Mouse (Mus musculus) kidney, postnatal 4 days (tissue): ENCODE results near the gene Golph3.
"Not testable (repeated sequence)": the region's sequence is repeated elsewhere in the genome, so short reads cannot be mapped to it uniquely, and the experiment has no call there.

ENCODE experiments used
- DNase-seq, 2 experiments: peaks; one replicate each; pipeline ENCODE4 v3.0.0; 2021; ENCODE audit warnings: mixed read lengths in 2 of 2

Golph3 gene

GRCm38 (mm10) chr15:12360519-12361212 lies 39.4 kb downstream of the Golph3 start:
- DNase-seq = no peak

- no peak for DNase-seq
Measured at GRCm38 (mm10) chr15:12362001-12362700, 40.9 kb downstream of the Golph3 start.

DNA sequence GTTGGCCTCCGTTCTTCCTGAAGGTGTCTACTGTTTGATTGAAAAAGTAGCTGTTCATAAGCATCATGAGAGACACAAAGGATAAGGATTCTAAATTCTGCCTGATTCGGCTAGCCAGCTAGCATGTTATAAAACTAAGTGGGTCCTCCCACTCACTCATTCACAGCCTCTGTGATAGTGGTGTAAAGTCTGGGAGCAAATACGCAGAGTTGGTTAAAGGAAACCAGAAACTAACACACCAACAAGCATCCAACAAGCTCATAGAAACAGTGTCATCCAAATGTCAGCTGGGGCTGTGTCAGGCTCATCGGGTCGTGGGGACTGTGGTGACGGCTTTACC lies 41.4 kb downstream of the Golph3 start:
- no peak for DNase-seq

DNA sequence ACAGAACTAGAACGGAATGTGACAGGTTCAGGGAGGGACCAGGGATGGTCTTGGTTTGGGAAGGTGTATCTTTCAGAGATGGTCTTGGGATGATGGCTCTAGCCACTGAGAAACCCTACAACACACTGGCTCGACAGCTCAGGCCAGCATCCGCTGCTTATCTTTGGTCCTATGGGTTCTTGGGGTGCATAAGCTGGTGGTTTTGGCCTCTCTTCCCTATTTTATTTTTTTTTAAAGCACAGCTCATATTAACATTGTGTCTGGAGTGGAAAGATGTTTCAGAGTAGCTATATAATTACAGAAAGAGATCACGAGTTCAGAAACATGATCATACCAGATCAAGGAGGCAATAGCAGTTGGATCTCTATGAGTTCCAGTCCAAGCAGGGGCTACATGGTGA lies 42.8 kb downstream of the Golph3 start:
- DNase-seq = no peak

GRCm38 (mm10) chr15:12365416-12366071 lies 44.3 kb downstream of the Golph3 start:
- no peak for DNase-seq

- DNase-seq = peak in 1 of 2 experiments; percentile 18
Measured at GRCm38 (mm10) chr15:12366072-12366469, 44.8 kb downstream of the Golph3 start.

DNA sequence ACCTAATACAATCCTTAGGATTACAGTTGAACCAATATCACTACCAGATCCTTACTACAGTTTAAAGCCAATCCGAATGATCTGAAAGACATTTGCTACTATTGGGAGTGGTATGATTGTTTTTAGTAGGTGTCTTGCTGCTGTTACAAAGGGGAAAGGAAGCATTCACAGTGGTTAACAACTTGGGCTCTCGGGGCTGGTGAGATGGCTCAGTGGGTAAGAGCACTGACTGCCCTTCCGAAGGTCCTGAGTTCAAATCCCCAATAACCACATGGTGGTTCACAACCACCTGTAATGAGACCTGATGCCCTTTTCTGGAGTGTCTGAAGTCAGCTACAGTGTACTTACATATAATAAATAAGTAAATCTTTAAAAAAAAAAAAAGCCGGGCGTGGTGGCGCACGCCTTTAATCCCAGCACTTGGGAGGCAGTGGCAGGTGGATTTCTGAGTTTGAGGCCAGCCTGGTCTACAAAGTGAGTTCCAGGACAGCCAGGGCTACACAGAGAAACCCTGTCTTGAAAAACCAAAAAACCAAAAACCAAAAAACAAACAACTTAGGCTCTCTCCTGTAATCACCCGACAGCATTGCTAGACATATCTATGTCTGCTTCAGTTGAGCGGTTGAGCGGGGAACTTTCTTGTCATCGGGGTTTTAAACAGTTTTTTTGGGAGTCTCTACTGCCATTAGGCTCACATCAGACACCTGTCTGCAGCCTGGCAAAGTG lies 45.5 kb downstream of the Golph3 start:
- DNase-seq = not testable (repeated sequence)

- peak in 1 of 2 experiments; percentile 48 for DNase-seq
Measured at GRCm38 (mm10) chr15:12367306-12368080, 46.2 kb downstream of the Golph3 start.

- DNase-seq = no peak
Measured at GRCm38 (mm10) chr15:12368357-12368756, 47.1 kb downstream of the Golph3 start.

DNA sequence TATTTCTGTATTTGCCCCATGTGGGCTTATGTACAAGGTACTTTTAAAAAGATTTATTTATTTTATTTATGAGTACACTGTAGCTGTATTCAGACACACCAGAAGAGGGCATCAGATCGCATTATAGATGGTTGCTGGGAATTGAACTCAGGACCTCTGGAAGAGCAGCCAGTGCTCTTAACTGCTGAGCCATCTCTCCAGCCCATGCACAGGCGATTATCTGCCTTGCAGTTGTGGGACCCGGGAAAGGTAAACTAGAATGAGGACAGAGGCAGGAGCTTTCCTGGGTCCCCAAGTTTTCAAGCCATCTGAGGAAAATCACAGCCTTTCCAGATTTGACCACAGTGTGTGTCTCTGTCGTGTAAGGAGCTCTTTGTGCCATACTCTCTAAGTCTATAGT lies 47.6 kb downstream of the Golph3 start:
- DNase-seq = no peak

- no peak for DNase-seq
Measured at GRCm38 (mm10) chr15:12370096-12370495, 48.8 kb downstream of the Golph3 start.

DNA sequence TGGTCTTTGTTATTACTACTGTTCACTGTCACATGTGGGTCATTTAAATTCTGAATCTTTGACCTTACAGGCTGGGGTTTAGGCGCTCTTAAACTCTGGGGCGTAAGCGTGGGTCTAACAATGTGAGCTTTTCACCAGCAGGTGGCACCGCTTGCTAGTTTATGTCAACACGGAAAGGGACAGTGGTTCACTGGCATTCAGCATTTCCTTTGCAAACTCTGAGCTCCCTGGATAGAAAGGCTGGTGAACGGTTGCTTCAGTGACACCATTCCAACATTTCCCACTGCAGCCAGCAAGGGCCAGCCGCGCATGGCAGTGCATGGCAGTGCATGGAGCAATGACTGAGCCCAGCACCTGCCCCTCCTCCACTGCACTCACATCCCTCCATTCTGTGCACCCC lies 49.9 kb downstream of the Golph3 start:
- DNase-seq = peak; percentile 83 to 87

GRCm38 (mm10) chr15:12373496-12373895 lies 52.2 kb downstream of the Golph3 start:
- peak in 1 of 2 experiments; percentile 49 for DNase-seq

- DNase-seq = peak; percentile 45 to 67
Measured at GRCm38 (mm10) chr15:12373918-12374317, 52.7 kb downstream of the Golph3 start.

- DNase-seq = peak in 1 of 2 experiments; percentile 33
Measured at GRCm38 (mm10) chr15:12374916-12375315, 53.7 kb downstream of the Golph3 start.

DNA sequence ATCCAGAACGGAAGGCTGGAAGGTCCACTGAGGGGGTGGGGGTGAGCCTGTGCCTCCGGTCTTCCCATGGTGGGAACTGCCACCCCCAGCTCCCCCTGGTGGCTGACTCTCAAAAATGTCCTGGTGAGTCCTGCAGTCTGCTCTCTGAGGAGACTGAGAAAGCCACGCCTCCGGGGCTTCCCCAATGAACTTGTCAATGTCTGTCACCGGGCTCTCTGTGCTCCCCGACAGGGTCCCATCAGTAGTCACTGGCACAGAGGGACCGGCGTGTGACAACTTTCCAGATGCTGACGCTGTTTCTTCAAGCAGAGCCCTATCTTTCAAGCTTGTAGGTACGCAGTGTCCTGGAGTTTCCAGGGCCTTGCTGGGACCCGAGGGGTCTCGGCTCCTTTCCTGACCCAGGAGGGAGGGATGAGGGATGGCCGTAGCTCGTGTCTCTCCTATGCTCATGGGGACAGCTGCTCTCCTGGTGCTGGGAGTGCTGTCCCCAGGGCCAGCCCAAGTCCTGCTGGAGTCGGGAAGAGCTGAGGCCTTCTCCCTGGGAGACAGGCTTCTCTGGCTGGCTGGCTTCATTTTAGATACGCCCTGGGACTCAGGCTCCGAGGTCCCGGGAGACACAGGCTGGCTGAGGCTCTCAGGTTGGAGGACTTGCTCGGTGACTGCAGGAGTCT lies 54.5 kb downstream of the Golph3 start:
- peak; percentile 94 to 96 for DNase-seq

DNA sequence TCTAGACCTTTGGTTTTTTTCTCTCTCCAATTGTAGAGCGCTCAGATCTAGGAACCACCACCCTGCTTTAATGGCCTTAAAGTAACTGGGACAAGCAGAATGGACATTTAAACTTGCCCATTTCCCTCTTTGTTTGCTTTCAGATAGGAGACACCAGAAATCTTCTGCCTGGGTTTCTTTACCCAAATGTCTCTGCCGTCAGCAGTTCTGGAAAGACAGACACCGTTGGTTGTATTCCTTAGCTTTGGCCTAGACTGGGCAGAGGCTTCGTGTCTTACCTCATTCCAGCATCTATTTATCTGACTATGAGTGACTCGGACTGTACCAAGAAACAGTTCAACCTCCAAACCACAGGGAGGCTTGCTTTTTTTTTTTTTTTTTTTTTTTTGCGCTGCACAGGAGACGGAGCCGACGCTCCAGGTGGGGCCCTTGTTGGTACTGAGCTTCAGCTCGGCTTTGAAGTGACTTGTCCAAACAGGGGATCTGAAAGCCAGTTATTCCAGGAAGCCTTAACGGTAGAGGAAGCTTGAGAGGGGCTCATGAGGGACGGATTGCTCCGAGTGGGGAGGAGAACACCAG lies 55.3 kb downstream of the Golph3 start:
- DNase-seq = no peak

GRCm38 (mm10) chr15:12377800-12378199 lies 56.5 kb downstream of the Golph3 start:
- peak; percentile 39 to 48 for DNase-seq

GRCm38 (mm10) chr15:12380057-12380456 lies 58.8 kb downstream of the Golph3 start:
- no peak for DNase-seq

GRCm38 (mm10) chr15:12380548-12380947 lies 59.3 kb downstream of the Golph3 start:
- peak; percentile 69 to 75 for DNase-seq

DNA sequence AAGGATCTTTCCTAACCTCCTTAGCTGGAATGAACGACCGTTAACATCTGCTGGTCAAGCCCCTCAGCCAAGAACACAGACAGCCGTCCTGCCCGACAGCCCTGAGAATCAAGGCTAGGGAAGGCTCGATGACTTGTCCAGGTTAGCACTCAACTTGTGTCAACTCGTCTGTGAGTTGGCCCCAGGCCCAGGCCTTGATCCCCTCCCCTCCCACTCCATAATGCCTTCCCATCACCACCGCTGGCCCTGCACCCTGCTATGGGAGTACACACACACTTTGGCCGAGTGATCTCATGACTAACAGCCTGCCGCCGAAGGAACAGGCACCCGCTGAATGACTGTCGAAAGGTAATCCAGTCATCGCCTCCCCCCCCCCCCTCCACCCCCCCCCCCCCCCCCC lies 63.4 kb downstream of the Golph3 start:
- peak in 1 of 2 experiments; percentile 23 for DNase-seq
